ENCODE assay signal across 22 mouse cellular contexts in genomic region chr17:78993670-78994069, GRCm38 (mm10). TPM values are rescaled to one million over a fixed set of nuclear protein-coding genes. Genes with fewer than 3 reads are reported as not detected.
DNase-seq lines count a peak whose midpoint lies in the region; ATAC-seq and TF ChIP-seq lines count a peak whose summit lies in the region.
"Had no signal": no experiment of that assay in that cellular context is flagged by ENCODE, and none has a peak within 500 bp of the region (broad histone marks: within the 10 kb centered on the region; RNA-seq: fewer than 3 reads in every experiment).

No protein-coding gene starts in this region.

- H3K36me3 ChIP-seq in hindbrain, postnatal 0 days (ENCODE audit: insufficient read depth, low read length), result no peaks in the 10 kb centered on the region
- 0 out of 2 replicates have a peak, but pooled peaks cover 2% of the 10 kb centered on the region for H3K36me3 ChIP-seq in hindbrain, embryonic 10.5 days
- no peaks in the 10 kb centered on the region for H3K36me3 ChIP-seq in midbrain, postnatal 0 days (ENCODE audit: insufficient read depth, low read length)
- H3K36me3 ChIP-seq in midbrain, embryonic 16.5 days (ENCODE audit: control insufficient read depth, insufficient read depth, low read length), result no peaks in the 10 kb centered on the region
- H3K36me3 ChIP-seq: embryonic facial prominence, embryonic 12.5 days; heart, embryonic 15.5 days; limb, embryonic 13.5 days; liver, embryonic 12.5 days had no signal

- peak; percentile 19 for DNase-seq in cerebellum, adult 9-10 months
- DNase-seq in cerebellum, adult 9-11 months, result no peak
- DNase-seq in hindbrain, postnatal 0 days (ENCODE audit: low spot score), result peak; percentile 8
- DNase-seq in hindbrain, embryonic 10.5 days (ENCODE audit: low spot score), result no peak
- peak; percentile 15 for DNase-seq in midbrain, postnatal 0 days (ENCODE audit: low spot score)
- DNase-seq in kidney, adult 8-10 months, result no peak
- DNase-seq in urinary bladder, postnatal 4 days (ENCODE audit: low spot score in 2 of 2), result no peak
- DNase-seq: adrenal gland, postnatal 14 days; cerebellum, postnatal 10 days; kidney, postnatal 14 days; lung, adult 18-20 months; lung, postnatal 14 days; midbrain, embryonic 14.5 days; thymus, adult 2 months; thymus, postnatal 4 days had no signal

- no peaks in the 10 kb centered on the region for H3K4me1 ChIP-seq in hindbrain, postnatal 0 days (ENCODE audit: insufficient read depth, low read length)
- no peaks in the 10 kb centered on the region for H3K4me1 ChIP-seq in hindbrain, embryonic 10.5 days (replicated peaks)
- no peaks in the 10 kb centered on the region for H3K4me1 ChIP-seq in midbrain, postnatal 0 days (ENCODE audit: insufficient read depth, low read length)
- H3K4me1 ChIP-seq in midbrain, embryonic 16.5 days (ENCODE audit: control insufficient read depth, insufficient read depth, low read length), result no peaks in the 10 kb centered on the region

- H3K27ac ChIP-seq in hindbrain, postnatal 0 days, result no peak overlapping the region
- no peak overlapping the region for H3K27ac ChIP-seq in hindbrain, embryonic 10.5 days
- no peak overlapping the region for H3K27ac ChIP-seq in midbrain, postnatal 0 days (ENCODE audit: low read depth, low read length)
- H3K27ac ChIP-seq in midbrain, embryonic 16.5 days (ENCODE audit: low read length), result no peak overlapping the region
- H3K27ac ChIP-seq: embryonic facial prominence, embryonic 12.5 days; heart, embryonic 15.5 days; hindbrain, embryonic 14.5 days; limb, embryonic 13.5 days; liver, embryonic 12.5 days had no signal

- no peak overlapping the region for H3K4me2 ChIP-seq in hindbrain, postnatal 0 days (ENCODE audit: low read depth, low read length)
- no peak overlapping the region for H3K4me2 ChIP-seq in midbrain, postnatal 0 days (ENCODE audit: low read depth, low read length, poor library complexity, severe bottlenecking)
- H3K4me2 ChIP-seq in midbrain, embryonic 16.5 days (ENCODE audit: low read length), result no peak overlapping the region
- H3K4me2 ChIP-seq: embryonic facial prominence, embryonic 12.5 days; heart, embryonic 15.5 days; hindbrain, embryonic 14.5 days; limb, embryonic 13.5 days; liver, embryonic 12.5 days had no signal

- no peaks in the 10 kb centered on the region for H3K9me3 ChIP-seq in hindbrain, postnatal 0 days (ENCODE audit: low read length)
- no peaks in the 10 kb centered on the region for H3K9me3 ChIP-seq in hindbrain, embryonic 10.5 days
- no peaks in the 10 kb centered on the region for H3K9me3 ChIP-seq in midbrain, postnatal 0 days (ENCODE audit: low read length)
- no peaks in the 10 kb centered on the region for H3K9me3 ChIP-seq in midbrain, embryonic 16.5 days (replicated peaks; ENCODE audit: control insufficient read depth, low read length, poor library complexity, severe bottlenecking)
- H3K9me3 ChIP-seq: embryonic facial prominence, embryonic 12.5 days; heart, embryonic 15.5 days; limb, embryonic 13.5 days; liver, embryonic 12.5 days; megakaryocyte, embryonic 14.5 days had no signal

- no peak for ATAC-seq in hindbrain, postnatal 0 days
- no peak for ATAC-seq in midbrain, postnatal 0 days (ENCODE audit: low FRiP score)
- no peak for ATAC-seq in midbrain, embryonic 16.5 days
- ATAC-seq: liver, embryonic 12.5 days had no signal

- 41% methylated on average over 2 of the region's 2 CpGs for WGBS in hindbrain, postnatal 0 days
- 56% methylated on average over 2 of the region's 2 CpGs for WGBS in hindbrain, embryonic 10.5 days
- WGBS in midbrain, postnatal 0 days, result 54% methylated on average over 2 of the region's 2 CpGs
- 45% methylated on average over 2 of the region's 2 CpGs for WGBS in midbrain, embryonic 16.5 days

- no peak overlapping the region for H3K9ac ChIP-seq in hindbrain, postnatal 0 days (replicated peaks; ENCODE audit: low read length)
- H3K9ac ChIP-seq in midbrain, postnatal 0 days (replicated peaks; ENCODE audit: low read length, poor library complexity, severe bottlenecking), result no peak overlapping the region
- no peak overlapping the region for H3K9ac ChIP-seq in midbrain, embryonic 16.5 days (ENCODE audit: low read depth, low read length)
- H3K9ac ChIP-seq: embryonic facial prominence, embryonic 12.5 days; heart, embryonic 15.5 days; hindbrain, embryonic 14.5 days; limb, embryonic 13.5 days; liver, embryonic 12.5 days had no signal

- TF ChIP-seq CTCF in hindbrain, postnatal 0 days (IDR thresholded peaks at IDR 0.05; ENCODE audit: low read depth), result no peak
- TF ChIP-seq CTCF in midbrain, postnatal 0 days (IDR thresholded peaks at IDR 0.05), result no peak

- H3K27me3 ChIP-seq in hindbrain, postnatal 0 days (ENCODE audit: insufficient read depth, low read length), result no peaks in the 10 kb centered on the region
- no peaks in the 10 kb centered on the region for H3K27me3 ChIP-seq in hindbrain, embryonic 10.5 days (ENCODE audit: insufficient read depth, poor library complexity, severe bottlenecking)
- H3K27me3 ChIP-seq in midbrain, postnatal 0 days (ENCODE audit: insufficient read depth, low read length), result no peaks in the 10 kb centered on the region
- no peaks in the 10 kb centered on the region for H3K27me3 ChIP-seq in midbrain, embryonic 16.5 days (ENCODE audit: control insufficient read depth, insufficient read depth, low read depth, low read length)
- H3K27me3 ChIP-seq: embryonic facial prominence, embryonic 12.5 days; heart, embryonic 15.5 days; limb, embryonic 13.5 days; liver, embryonic 12.5 days had no signal

- H3K4me3 ChIP-seq in hindbrain, postnatal 0 days (ENCODE audit: low read length), result no peak overlapping the region
- H3K4me3 ChIP-seq in hindbrain, embryonic 10.5 days, result no peak overlapping the region
- H3K4me3 ChIP-seq in midbrain, postnatal 0 days (ENCODE audit: low read depth, low read length), result no peak overlapping the region
- no peak overlapping the region for H3K4me3 ChIP-seq in midbrain, embryonic 16.5 days (ENCODE audit: low read depth, low read length)
- H3K4me3 ChIP-seq: embryonic facial prominence, embryonic 12.5 days; heart, embryonic 15.5 days; limb, embryonic 13.5 days; liver, embryonic 12.5 days; megakaryocyte, embryonic 14.5 days had no signal

RNA-seq across cellular contexts. Expression of gene Prkd3, which starts 26.9 kb away (rescaled TPM):
- 24.4 and 27.6 TPM in 2 replicates for total RNA-seq in hindbrain, postnatal 0 days (2014; rRNA removed)
- 9.3 and 10.8 TPM in 2 replicates for polyA plus RNA-seq in hindbrain, postnatal 0 days (2015; fragmentation: Nextera tagmentation; extraction: Ambion mirVana)
- 34.4 and 42.7 TPM in 2 replicates for polyA plus RNA-seq in hindbrain, embryonic 10.5 days (2016; fragmentation: Nextera tagmentation; extraction: Ambion mirVana)
- 15.5 and 20.1 TPM in 2 replicates for total RNA-seq in midbrain, postnatal 0 days (2014; rRNA removed)
- 4.9 and 5.9 TPM in 2 replicates for polyA plus RNA-seq in midbrain, postnatal 0 days (2015; fragmentation: Nextera tagmentation; extraction: Ambion mirVana)
- 9.8 and 10.3 TPM in 2 replicates for polyA plus RNA-seq in midbrain, embryonic 16.5 days (2015; fragmentation: Nextera tagmentation; extraction: Ambion mirVana)

RNA-seq across cellular contexts. Expression of gene Ndufaf7, which starts 56.7 kb away (rescaled TPM):
- total RNA-seq in hindbrain, postnatal 0 days (2014; rRNA removed), result 19.7 and 28.3 TPM in 2 replicates
- 59.9 and 61.6 TPM in 2 replicates for polyA plus RNA-seq in hindbrain, postnatal 0 days (2015; fragmentation: Nextera tagmentation; extraction: Ambion mirVana)
- polyA plus RNA-seq in hindbrain, embryonic 10.5 days (2016; fragmentation: Nextera tagmentation; extraction: Ambion mirVana), result 46.6 and 58.2 TPM in 2 replicates
- 27.5 and 29.9 TPM in 2 replicates for total RNA-seq in midbrain, postnatal 0 days (2014; rRNA removed)
- polyA plus RNA-seq in midbrain, postnatal 0 days (2015; fragmentation: Nextera tagmentation; extraction: Ambion mirVana), result 56.4 and 61.6 TPM in 2 replicates
- 66.3 and 68.0 TPM in 2 replicates for polyA plus RNA-seq in midbrain, embryonic 16.5 days (2015; fragmentation: Nextera tagmentation; extraction: Ambion mirVana)

RNA-seq across cellular contexts. Expression of gene Cebpz, which starts 56.8 kb away (rescaled TPM):
- 11.0 and 13.5 TPM in 2 replicates for total RNA-seq in hindbrain, postnatal 0 days (2014; rRNA removed)
- 46.4 and 54.0 TPM in 2 replicates for polyA plus RNA-seq in hindbrain, postnatal 0 days (2015; fragmentation: Nextera tagmentation; extraction: Ambion mirVana)
- 39.5 and 50.2 TPM in 2 replicates for polyA plus RNA-seq in hindbrain, embryonic 10.5 days (2016; fragmentation: Nextera tagmentation; extraction: Ambion mirVana)
- total RNA-seq in midbrain, postnatal 0 days (2014; rRNA removed), result 18.4 and 20.9 TPM in 2 replicates
- 43.3 and 46.2 TPM in 2 replicates for polyA plus RNA-seq in midbrain, postnatal 0 days (2015; fragmentation: Nextera tagmentation; extraction: Ambion mirVana)
- polyA plus RNA-seq in midbrain, embryonic 16.5 days (2015; fragmentation: Nextera tagmentation; extraction: Ambion mirVana), result 38.0 and 45.8 TPM in 2 replicates

RNA-seq across cellular contexts. Expression of gene Qpct, which starts 58.0 kb away (rescaled TPM):
- total RNA-seq in hindbrain, postnatal 0 days (2014; rRNA removed), result 30.8 and 32.2 TPM in 2 replicates
- 37.1 and 37.3 TPM in 2 replicates for polyA plus RNA-seq in hindbrain, postnatal 0 days (2015; fragmentation: Nextera tagmentation; extraction: Ambion mirVana)
- 4.6 and 5.1 TPM in 2 replicates for polyA plus RNA-seq in hindbrain, embryonic 10.5 days (2016; fragmentation: Nextera tagmentation; extraction: Ambion mirVana)
- total RNA-seq in midbrain, postnatal 0 days (2014; rRNA removed), result 27.9 and 28.0 TPM in 2 replicates
- polyA plus RNA-seq in midbrain, postnatal 0 days (2015; fragmentation: Nextera tagmentation; extraction: Ambion mirVana), result 30.2 and 35.7 TPM in 2 replicates
- polyA plus RNA-seq in midbrain, embryonic 16.5 days (2015; fragmentation: Nextera tagmentation; extraction: Ambion mirVana), result 27.3 and 28.8 TPM in 2 replicates

Comparison
In these comparisons a context has a peak if more than half of its experiments do, and no peak if none do; other contexts are left out.
1. DNase-seq: peak in cerebellum, adult 9-10 months (single experiment), hindbrain, postnatal 0 days (single experiment) and midbrain, postnatal 0 days (single experiment); none in cerebellum, adult 9-11 months (single experiment), hindbrain, embryonic 10.5 days (single experiment), kidney, adult 8-10 months (0 of 2) and urinary bladder, postnatal 4 days (0 of 2).